Mouse (Mus musculus): ENCODE data around the gene B630019K06Rik. TPM values are rescaled to one million over a fixed set of nuclear protein-coding genes. Genes with fewer than 3 reads are reported as not detected.
"Not testable (repeated sequence)": the region's sequence is repeated elsewhere in the genome, so short reads cannot be mapped to it uniquely, and the experiment has no call there.

Gene B630019K06Rik
- 7.9 and 8.0 TPM in 2 replicates for total RNA-seq (2021)
- long read RNA-seq, experiment 1, transcript B630019K06Rik-201 (1 exons, 2,583 nt), result major isoform, 32 of 32 reads
- long read RNA-seq, experiment 1, partial matches to known transcripts, result 0 of 32 reads
- long read RNA-seq, experiment 1, other reads (novel, unspliced or antisense), result 0 of 32 reads
- long read RNA-seq, experiment 2, transcript B630019K06Rik-201 (1 exons, 2,583 nt), result major isoform, 15 of 15 reads
- long read RNA-seq, experiment 2, partial matches to known transcripts, result 0 of 15 reads
- long read RNA-seq, experiment 2, other reads (novel, unspliced or antisense), result 0 of 15 reads

- peak; percentile 87 for DNase-seq
Observed at GRCm38 (mm10) chrX:8892343-8893155, at the start of gene B630019K06Rik. Gene B630019K06Rik (plus strand): TSS chrX:8892382.

- no peak for DNase-seq
Observed at GRCm38 (mm10) chrX:8843694-8844093, 48.5 kb upstream of the B630019K06Rik start, which contains the start of gene Gm6592. Gene Gm6592 (plus strand): TSS chrX:8843994.

GRCm38 (mm10) chrX:8852486-8852885 lies 39.7 kb upstream of the B630019K06Rik start:
- no peak for DNase-seq

- peak; percentile 80 for DNase-seq
Observed at GRCm38 (mm10) chrX:8864331-8864730, 27.9 kb upstream of the B630019K06Rik start.

- DNase-seq, result not testable (repeated sequence)
Observed at GRCm38 (mm10) chrX:8873953-8874352, 18.2 kb upstream of the B630019K06Rik start, which contains the start of gene Gm5751. Gene Gm5751 (plus strand): TSS chrX:8874253.

GRCm38 (mm10) chrX:8884336-8884735 lies 7.8 kb upstream of the B630019K06Rik start:
- no peak for DNase-seq

GRCm38 (mm10) chrX:8891975-8892342 lies 223 bp upstream of the B630019K06Rik start:
- DNase-seq, result no peak

GRCm38 (mm10) chrX:8893182-8893651 lies 1.0 kb downstream of the B630019K06Rik start:
- DNase-seq, result peak; percentile 21

- no peak for DNase-seq
Observed at GRCm38 (mm10) chrX:8900823-8901222, 8.6 kb downstream of the B630019K06Rik start.

GRCm38 (mm10) chrX:8901906-8902472 lies 9.8 kb downstream of the B630019K06Rik start:
- peak; percentile 8 for DNase-seq

GRCm38 (mm10) chrX:8921080-8921479 lies 28.9 kb downstream of the B630019K06Rik start:
- no peak for DNase-seq

GRCm38 (mm10) chrX:8921813-8922607 lies 29.8 kb downstream of the B630019K06Rik start:
- DNase-seq, result peak; percentile 48

- no peak for DNase-seq
Observed at GRCm38 (mm10) chrX:8927308-8927707, 35.1 kb downstream of the B630019K06Rik start.

- no peak for DNase-seq
Observed at GRCm38 (mm10) chrX:8944041-8944440, 51.9 kb downstream of the B630019K06Rik start.

Other genes with a start within 250 kb of the B630019K06Rik start
- gene Ssxb8, start 201.5 kb upstream of the B630019K06Rik start, total RNA-seq (2021), result not detected in 2 replicates
- not detected in 2 replicates for gene Ssx9, start 143.9 kb upstream of the B630019K06Rik start, total RNA-seq (2021)
- not detected in 2 replicates for gene Ssxb5, start 88.7 kb upstream of the B630019K06Rik start, total RNA-seq (2021)
- gene Gm6592, start 48.4 kb upstream of the B630019K06Rik start, total RNA-seq (2021), result not detected in 2 replicates
- not detected in 2 replicates for gene Gm5751, start 18.1 kb upstream of the B630019K06Rik start, total RNA-seq (2021)
- gene Fthl17b, start 70.6 kb downstream of the B630019K06Rik start, total RNA-seq (2021), result not detected in 2 replicates
- not detected in 2 replicates for gene Fthl17c, start 84.2 kb downstream of the B630019K06Rik start, total RNA-seq (2021)
- not detected in 2 replicates for gene Fthl17d, start 94.4 kb downstream of the B630019K06Rik start, total RNA-seq (2021)
- not detected in 2 replicates for gene Fthl17e, start 141.1 kb downstream of the B630019K06Rik start, total RNA-seq (2021)
- not detected in 2 replicates for gene Fthl17f, start 170.6 kb downstream of the B630019K06Rik start, total RNA-seq (2021)
- not detected in 2 replicates for gene 4930402K13Rik, start 212.2 kb downstream of the B630019K06Rik start, total RNA-seq (2021)

All from adrenal gland, postnatal 14 days (tissue).